10 mouse cellular contexts compared by ENCODE assay signal in genomic region chr10:111746067-111746878, GRCm38 (mm10).
A peak's percentile ranks its signal among the peaks of the same experiment; 100 is the strongest.
DNase-seq lines count a peak whose midpoint lies in the region; ATAC-seq lines count a peak whose summit lies in the region.
"Had no signal": no experiment of that assay in that cellular context is flagged by ENCODE, and none has a peak within 500 bp of the region (broad histone marks: within the 10 kb centered on the region; RNA-seq: fewer than 3 reads in every experiment).

No protein-coding gene starts in this region.

- H3K27me3 ChIP-seq in neural tube, embryonic 14.5 days (ENCODE audit: control insufficient read depth, insufficient read depth, low read length) = no peaks in the 10 kb centered on the region
- no peaks in the 10 kb centered on the region for H3K27me3 ChIP-seq in neural tube, embryonic 15.5 days (replicated peaks)

- no peak overlapping the region for H3K27ac ChIP-seq in neural tube, embryonic 14.5 days (ENCODE audit: low read depth, low read length)
- H3K27ac ChIP-seq in neural tube, embryonic 15.5 days (replicated peaks) = no peak overlapping the region

- 0 out of 2 replicates have a peak, but pooled peaks cover 3% of the 10 kb centered on the region for H3K4me1 ChIP-seq in neural tube, embryonic 14.5 days (ENCODE audit: control insufficient read depth, insufficient read depth, low read length)
- peaks cover 11% of the 10 kb centered on the region for H3K4me1 ChIP-seq in neural tube, embryonic 15.5 days

- no peaks in the 10 kb centered on the region for H3K36me3 ChIP-seq in neural tube, embryonic 14.5 days (ENCODE audit: control insufficient read depth, insufficient read depth, low read length)
- no peaks in the 10 kb centered on the region for H3K36me3 ChIP-seq in neural tube, embryonic 15.5 days

- 79% methylated on average over 12 of the region's 12 CpGs for WGBS in neural tube, embryonic 14.5 days
- 77% methylated on average over 12 of the region's 12 CpGs for WGBS in neural tube, embryonic 15.5 days

- no peak overlapping the region for H3K4me2 ChIP-seq in neural tube, embryonic 14.5 days (ENCODE audit: low read depth, low read length)
- no peak overlapping the region for H3K4me2 ChIP-seq in neural tube, embryonic 15.5 days

- ATAC-seq in neural tube, embryonic 14.5 days (ENCODE audit: low read depth) = peak; percentile 26; the same call in 1 of the 2 replicates
- ATAC-seq in neural tube, embryonic 15.5 days (ENCODE audit: low FRiP score) = no peak
- ATAC-seq in hematopoietic stem cell, adult 5-6 weeks (replicated peaks in 1 of 2; ENCODE audit: insufficient read depth in 1 of 2, low FRiP score in 2 of 2, low TSS enrichment in 1 of 2, low read depth in 1 of 2, poor library complexity in 2 of 2, severe bottlenecking in 2 of 2) = peak; percentile 65 to 85
- peak; percentile 24; the same call in 1 of the 2 replicates for ATAC-seq in megakaryocyte, adult 5-6 weeks (ENCODE audit: poor library complexity, severe bottlenecking)

- H3K9me3 ChIP-seq in neural tube, embryonic 14.5 days (ENCODE audit: control insufficient read depth, low read length) = no peaks in the 10 kb centered on the region
- H3K9me3 ChIP-seq in neural tube, embryonic 15.5 days (replicated peaks) = no peaks in the 10 kb centered on the region

- DNase-seq in embryo, embryonic 10.5 days (ENCODE audit: low spot score) = no peak
- no peak for DNase-seq in adrenal gland, postnatal 14 days
- DNase-seq in gastrocnemius, postnatal 4 days (ENCODE audit: low spot score in 2 of 2) = no peak
- DNase-seq: kidney, postnatal 4 days; right cerebral cortex, adult 18-20 months; thymus, postnatal 4 days had no signal

- H3K4me3 ChIP-seq in neural tube, embryonic 14.5 days (ENCODE audit: low read depth, low read length) = no peak overlapping the region
- H3K4me3 ChIP-seq in neural tube, embryonic 15.5 days (replicated peaks) = no peak overlapping the region

- H3K9ac ChIP-seq in neural tube, embryonic 14.5 days (replicated peaks; ENCODE audit: low read depth, low read length) = no peak overlapping the region
- no peak overlapping the region for H3K9ac ChIP-seq in neural tube, embryonic 15.5 days (replicated peaks)
